ENCODE assay signal across 24 mouse cellular contexts in the genomic region with DNA sequence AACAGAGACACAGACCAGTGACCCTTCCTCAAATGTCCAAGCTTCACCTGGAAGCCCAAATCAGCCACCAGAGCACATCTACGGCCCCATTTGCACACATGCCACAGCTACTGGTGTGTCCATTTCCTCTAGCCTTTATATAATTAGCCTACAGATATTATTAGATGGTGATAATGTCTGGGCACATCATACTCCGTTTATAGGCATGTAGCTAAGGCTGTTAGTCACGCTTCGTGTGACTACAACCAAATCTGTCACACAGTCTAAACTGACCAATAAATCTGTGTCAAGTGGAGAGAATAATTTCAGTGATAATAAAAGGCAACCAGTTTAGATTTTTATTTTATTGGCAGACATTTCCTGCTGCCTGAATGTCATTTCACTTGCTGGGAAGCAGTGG.
DNase-seq lines count a peak whose midpoint lies in the region; ATAC-seq and TF ChIP-seq lines count a peak whose summit lies in the region.
"Had no signal": no experiment of that assay in that cellular context is flagged by ENCODE, and none has a peak within 500 bp of the region (broad histone marks: within the 10 kb centered on the region; RNA-seq: fewer than 3 reads in every experiment).

No protein-coding gene starts in this region.

- TF ChIP-seq CTCF in forebrain, postnatal 0 days (IDR thresholded peaks at IDR 0.05; ENCODE audit: low read depth) = no peak
- TF ChIP-seq CTCF in midbrain, postnatal 0 days (IDR thresholded peaks at IDR 0.05) = no peak

- no peak overlapping the region for H3K4me2 ChIP-seq in forebrain, embryonic 15.5 days (replicated peaks)
- no peak overlapping the region for H3K4me2 ChIP-seq in forebrain, postnatal 0 days (ENCODE audit: low read depth)
- no peak overlapping the region for H3K4me2 ChIP-seq in hindbrain, embryonic 12.5 days (replicated peaks)
- no peak overlapping the region for H3K4me2 ChIP-seq in hindbrain, embryonic 11.5 days (replicated peaks; ENCODE audit: low read depth, low read length)
- no peak overlapping the region for H3K4me2 ChIP-seq in hindbrain, embryonic 14.5 days (replicated peaks)
- no peak overlapping the region for H3K4me2 ChIP-seq in midbrain, postnatal 0 days (ENCODE audit: low read depth, low read length, poor library complexity, severe bottlenecking)
- H3K4me2 ChIP-seq: embryonic facial prominence, embryonic 13.5 days; forebrain, embryonic 13.5 days; kidney, embryonic 15.5 days; limb, embryonic 15.5 days; lung, embryonic 15.5 days had no signal

- WGBS in forebrain, embryonic 15.5 days = 87% methylated on average over 4 of the region's 4 CpGs
- WGBS in forebrain, postnatal 0 days = 82% methylated on average over 4 of the region's 4 CpGs
- 68% methylated on average over 4 of the region's 4 CpGs for WGBS in hindbrain, embryonic 12.5 days
- 76% methylated on average over 4 of the region's 4 CpGs for WGBS in hindbrain, embryonic 11.5 days
- 48% methylated on average over 4 of the region's 4 CpGs for WGBS in hindbrain, embryonic 14.5 days
- 57% methylated on average over 4 of the region's 4 CpGs for WGBS in midbrain, postnatal 0 days

- no peaks in the 10 kb centered on the region for H3K9me3 ChIP-seq in forebrain, embryonic 15.5 days
- H3K9me3 ChIP-seq in forebrain, postnatal 0 days (ENCODE audit: low read length) = no peaks in the 10 kb centered on the region
- no peaks in the 10 kb centered on the region for H3K9me3 ChIP-seq in hindbrain, embryonic 12.5 days (replicated peaks)
- no peaks in the 10 kb centered on the region for H3K9me3 ChIP-seq in hindbrain, embryonic 11.5 days (ENCODE audit: control insufficient read depth, low read length)
- H3K9me3 ChIP-seq in hindbrain, embryonic 14.5 days (ENCODE audit: control insufficient read depth, low read length) = no peaks in the 10 kb centered on the region
- H3K9me3 ChIP-seq in midbrain, postnatal 0 days (ENCODE audit: low read length) = no peaks in the 10 kb centered on the region
- H3K9me3 ChIP-seq: embryonic facial prominence, embryonic 13.5 days; forebrain, embryonic 13.5 days; kidney, embryonic 15.5 days; limb, embryonic 15.5 days; lung, embryonic 15.5 days had no signal

- DNase-seq in forebrain, postnatal 0 days = no peak
- no peak for DNase-seq in hindbrain, embryonic 11.5 days (ENCODE audit: low spot score)
- no peak for DNase-seq in hindbrain, embryonic 14.5 days (ENCODE audit: low spot score)
- DNase-seq in midbrain, postnatal 0 days (ENCODE audit: low spot score) = no peak
- DNase-seq in ovary, postnatal 10 days (ENCODE audit: low spot score) = no peak
- no peak for DNase-seq in T-cell, adult 2 months (ENCODE audit: low spot score)
- DNase-seq: adrenal gland, postnatal 14 days; gastrocnemius, postnatal 14 days; kidney, adult 11 months; kidney, postnatal 36 days; spleen, adult 18-20 months had no signal

- H3K4me1 ChIP-seq in forebrain, embryonic 15.5 days = peaks cover 28% of the 10 kb centered on the region
- no peaks in the 10 kb centered on the region for H3K4me1 ChIP-seq in forebrain, postnatal 0 days (ENCODE audit: insufficient read depth)
- H3K4me1 ChIP-seq in hindbrain, embryonic 12.5 days = peaks cover 18% of the 10 kb centered on the region
- no peaks in the 10 kb centered on the region for H3K4me1 ChIP-seq in hindbrain, embryonic 11.5 days (replicated peaks; ENCODE audit: control insufficient read depth, insufficient read depth, low read length)
- peaks cover 29% of the 10 kb centered on the region for H3K4me1 ChIP-seq in hindbrain, embryonic 14.5 days (replicated peaks; ENCODE audit: control insufficient read depth, insufficient read depth, low read length)
- H3K4me1 ChIP-seq in midbrain, postnatal 0 days (ENCODE audit: insufficient read depth, low read length) = peaks cover 10% of the 10 kb centered on the region; the same call in 1 of the 2 replicates
- H3K4me1 ChIP-seq: kidney, embryonic 15.5 days; limb, embryonic 15.5 days; lung, embryonic 15.5 days had no signal

- no peaks in the 10 kb centered on the region for H3K36me3 ChIP-seq in forebrain, embryonic 15.5 days
- H3K36me3 ChIP-seq in forebrain, postnatal 0 days (ENCODE audit: insufficient read depth) = no peaks in the 10 kb centered on the region
- no peaks in the 10 kb centered on the region for H3K36me3 ChIP-seq in hindbrain, embryonic 12.5 days
- no peaks in the 10 kb centered on the region for H3K36me3 ChIP-seq in hindbrain, embryonic 11.5 days (ENCODE audit: control insufficient read depth, insufficient read depth, low read length)
- no peaks in the 10 kb centered on the region for H3K36me3 ChIP-seq in hindbrain, embryonic 14.5 days (replicated peaks; ENCODE audit: control insufficient read depth, insufficient read depth)
- H3K36me3 ChIP-seq in midbrain, postnatal 0 days (ENCODE audit: insufficient read depth, low read length) = no peaks in the 10 kb centered on the region
- H3K36me3 ChIP-seq: embryonic facial prominence, embryonic 13.5 days; kidney, embryonic 15.5 days; limb, embryonic 15.5 days; lung, embryonic 15.5 days had no signal

- no peak overlapping the region for H3K4me3 ChIP-seq in forebrain, embryonic 15.5 days
- no peak overlapping the region for H3K4me3 ChIP-seq in forebrain, postnatal 0 days (ENCODE audit: low read depth, low read length)
- no peak overlapping the region for H3K4me3 ChIP-seq in hindbrain, embryonic 12.5 days
- no peak overlapping the region for H3K4me3 ChIP-seq in hindbrain, embryonic 11.5 days (ENCODE audit: low read depth, low read length)
- no peak overlapping the region for H3K4me3 ChIP-seq in hindbrain, embryonic 14.5 days (replicated peaks; ENCODE audit: low read length)
- no peak overlapping the region for H3K4me3 ChIP-seq in midbrain, postnatal 0 days (ENCODE audit: low read depth, low read length)
- H3K4me3 ChIP-seq: embryonic facial prominence, embryonic 13.5 days; erythroblast, embryonic 14.5 days; forebrain, embryonic 13.5 days; heart, adult 2 months; kidney, embryonic 15.5 days; left cerebral cortex, adult 2 months; limb, embryonic 15.5 days; lung, embryonic 15.5 days; myocyte had no signal

- H3K27ac ChIP-seq in forebrain, embryonic 15.5 days (replicated peaks) = peak overlapping the region; percentile 17; the same call in 1 of the 2 replicates
- no peak overlapping the region for H3K27ac ChIP-seq in forebrain, postnatal 0 days (ENCODE audit: low read depth, low read length)
- H3K27ac ChIP-seq in hindbrain, embryonic 12.5 days = 0 out of 2 replicates have a peak overlapping the region, but pooled peaks have one; percentile 6
- no peak overlapping the region for H3K27ac ChIP-seq in hindbrain, embryonic 11.5 days (ENCODE audit: low read depth, low read length)
- peak overlapping the region; percentile 34; the same call in 1 of the 2 replicates for H3K27ac ChIP-seq in hindbrain, embryonic 14.5 days
- peak overlapping the region; percentile 62; the same call in 1 of the 2 replicates for H3K27ac ChIP-seq in midbrain, postnatal 0 days (ENCODE audit: low read depth, low read length)
- H3K27ac ChIP-seq: embryonic facial prominence, embryonic 13.5 days; forebrain, embryonic 13.5 days; heart, adult 2 months; kidney, embryonic 15.5 days; left cerebral cortex, adult 2 months; limb, embryonic 15.5 days; liver, embryonic 14.5 days; lung, embryonic 15.5 days; macrophage had no signal

- no peak for ATAC-seq in forebrain, embryonic 15.5 days (replicated peaks)
- ATAC-seq in forebrain, postnatal 0 days = no peak
- ATAC-seq in hindbrain, embryonic 12.5 days (ENCODE audit: low FRiP score) = peak; percentile 38; the same call in 1 of the 2 replicates
- no peak for ATAC-seq in hindbrain, embryonic 11.5 days (ENCODE audit: low FRiP score)
- no peak; the same call in 1 of the 2 replicates for ATAC-seq in hindbrain, embryonic 14.5 days (ENCODE audit: low FRiP score)
- no peak for ATAC-seq in midbrain, postnatal 0 days (ENCODE audit: low FRiP score)

- H3K9ac ChIP-seq in forebrain, embryonic 15.5 days (replicated peaks) = no peak overlapping the region
- no peak overlapping the region for H3K9ac ChIP-seq in forebrain, postnatal 0 days
- no peak overlapping the region for H3K9ac ChIP-seq in hindbrain, embryonic 12.5 days
- no peak overlapping the region for H3K9ac ChIP-seq in hindbrain, embryonic 11.5 days (ENCODE audit: low read depth, low read length)
- H3K9ac ChIP-seq in hindbrain, embryonic 14.5 days = no peak overlapping the region
- H3K9ac ChIP-seq in midbrain, postnatal 0 days (replicated peaks; ENCODE audit: low read length, poor library complexity, severe bottlenecking) = no peak overlapping the region
- H3K9ac ChIP-seq: embryonic facial prominence, embryonic 13.5 days; forebrain, embryonic 13.5 days; kidney, embryonic 15.5 days; limb, embryonic 15.5 days; liver, embryonic 14.5 days; lung, embryonic 15.5 days had no signal

- no peaks in the 10 kb centered on the region for H3K27me3 ChIP-seq in forebrain, embryonic 15.5 days
- no peaks in the 10 kb centered on the region for H3K27me3 ChIP-seq in forebrain, postnatal 0 days (ENCODE audit: insufficient read depth, low read length)
- H3K27me3 ChIP-seq in hindbrain, embryonic 12.5 days = no peaks in the 10 kb centered on the region
- no peaks in the 10 kb centered on the region for H3K27me3 ChIP-seq in hindbrain, embryonic 11.5 days (ENCODE audit: control insufficient read depth, insufficient read depth, low read length)
- no peaks in the 10 kb centered on the region for H3K27me3 ChIP-seq in hindbrain, embryonic 14.5 days (ENCODE audit: control insufficient read depth, insufficient read depth, low read length)
- H3K27me3 ChIP-seq in midbrain, postnatal 0 days (ENCODE audit: insufficient read depth, low read length) = no peaks in the 10 kb centered on the region
- H3K27me3 ChIP-seq: forebrain, embryonic 13.5 days; kidney, embryonic 15.5 days; limb, embryonic 15.5 days; lung, embryonic 15.5 days had no signal

Comparison
In these comparisons a context has a peak if more than half of its experiments do, and no peak if none do; other contexts are left out.
1. H3K27ac ChIP-seq: peak in forebrain, embryonic 15.5 days (single experiment), hindbrain, embryonic 12.5 days (single experiment), hindbrain, embryonic 14.5 days (single experiment) and midbrain, postnatal 0 days (single experiment); none in forebrain, postnatal 0 days (single experiment) and hindbrain, embryonic 11.5 days (single experiment).